Mouse (Mus musculus) ES-E14 (cell line): ENCODE data around the gene Tnfrsf25. TPM values are rescaled to one million over a fixed set of nuclear protein-coding genes. Genes with fewer than 3 reads are reported as not detected.

Experiments
- DNase-seq: peaks from one replicate; pipeline ENCODE4 v3.0.0-alpha.2; 2013; ENCODE audit warnings: low read depth, low spot score
- H3K27ac ChIP-seq: 2 replicates; pipeline ENCODE4 v1.5.1; 2012; ENCODE audit warnings: low read depth, mild to moderate bottlenecking, low read length, moderate library complexity, mixed read lengths; ENCODE audit not compliant: poor library complexity, insufficient read depth, severe bottlenecking
- H3K36me3 ChIP-seq: 2 replicates; pipeline ENCODE4 v1.6.1; 2012; ENCODE audit warnings: mild to moderate bottlenecking, low read length, moderate library complexity, mixed read lengths; ENCODE audit not compliant: control insufficient read depth, poor library complexity, insufficient read depth, severe bottlenecking
- H3K4me1 ChIP-seq, 2 experiments: fragments of 150-350 bp in 1 of 2; sonication (generic) in 1 of 2; 2 replicates each; pipeline ENCODE4 v1.6.1; 2012; ENCODE audit warnings: low read length in 2 of 2, mild to moderate bottlenecking in 1 of 2, mixed read lengths in 1 of 2; ENCODE audit not compliant: control insufficient read depth in 2 of 2, insufficient read depth in 2 of 2, poor library complexity in 1 of 2
- H3K4me3 ChIP-seq, 2 experiments: fragments of 150-350 bp in 1 of 2; sonication (generic) in 1 of 2; 2 replicates each; pipeline ENCODE4 v1.5.1; 2012; ENCODE audit warnings: low read length in 2 of 2, low read depth in 1 of 2, mild to moderate bottlenecking in 1 of 2, mixed read lengths in 1 of 2; ENCODE audit not compliant: insufficient read depth in 1 of 2, poor library complexity in 1 of 2, severe bottlenecking in 1 of 2
- H3K9ac ChIP-seq: 2 replicates; pipeline ENCODE4 v1.6.1; 2012; ENCODE audit warnings: low read depth, mild to moderate bottlenecking, low read length, mixed read lengths; ENCODE audit not compliant: poor library complexity, insufficient read depth, severe bottlenecking
- H3K9me3 ChIP-seq: fragments of 150-350 bp; sonication (generic); 2 replicates; pipeline ENCODE4 v1.6.1; 2012; ENCODE audit warnings: low read depth, mild to moderate bottlenecking, low read length; ENCODE audit not compliant: control insufficient read depth, insufficient read depth
- CHD2 ChIP-seq: IDR thresholded peaks from 2 replicates; pipeline ENCODE4 v1.6.1; 2014; ENCODE audit warnings: mild to moderate bottlenecking, low read depth, low read length, inconsistent platforms
- HCFC1 ChIP-seq: IDR thresholded peaks from 2 replicates; pipeline ENCODE4 v1.6.1; 2012; ENCODE audit warnings: low read length, inconsistent platforms, borderline replicate concordance; ENCODE audit not compliant: insufficient read depth
- MAFK ChIP-seq: IDR thresholded peaks from 2 replicates; pipeline ENCODE4 v1.6.1; 2014; ENCODE audit warnings: mild to moderate bottlenecking, low read depth, low read length, inconsistent platforms; ENCODE audit not compliant: insufficient read depth
- ZC3H11A ChIP-seq: IDR thresholded peaks from 2 replicates; pipeline ENCODE4 v1.6.1; 2012; ENCODE audit warnings: low read depth, mild to moderate bottlenecking, inconsistent platforms, low read length, borderline replicate concordance
- ZNF384 ChIP-seq: IDR thresholded peaks from 2 replicates; pipeline ENCODE4 v1.6.1; 2012; ENCODE audit warnings: low read depth, low read length, inconsistent platforms
- in situ Hi-C, 2 experiments: fragments of 600-800 bp; cut with MboI; formaldehyde crosslinking; loops; one replicate each; pipeline ENCODE4 v1.15.1; 2025; ENCODE audit warnings: low sequenced_read_pairs in 2 of 2, inconsistent platforms in 1 of 2; ENCODE audit not compliant: unreplicated experiment in 2 of 2
- total RNA-seq: library from RNA; depleted of rRNA; stranded (reverse); fragments of 300-350 nt; gene quantifications from 2 replicates; pipeline ENCODE4 v1.2.3, GENCODE M21; 2012

The Tnfrsf25 gene
- total RNA-seq, 1 experiment, result 3.8 TPM

GRCm38 (mm10) chr4:152103025-152103424 lies 12.7 kb upstream of the Tnfrsf25 start:
- no peak overlapping the region for H3K27ac ChIP-seq
- peaks cover 14 to 51% of the 10 kb centered on the region in 2 experiments for H3K4me1 ChIP-seq
- no peak overlapping the region for H3K4me3 ChIP-seq
- H3K9me3 ChIP-seq, result no peaks in the 10 kb centered on the region
- no peak overlapping the region for H3K9ac ChIP-seq
- TF ChIP-seq HCFC1 (no peak), ZNF384 (no peak), CHD2 (no peak), MAFK (no peak), ZC3H11A (no peak)
- DNase-seq, result no peak
- H3K36me3 ChIP-seq, result peaks cover 45% of the 10 kb centered on the region
- in situ Hi-C loops, result no loop called here

DNA sequence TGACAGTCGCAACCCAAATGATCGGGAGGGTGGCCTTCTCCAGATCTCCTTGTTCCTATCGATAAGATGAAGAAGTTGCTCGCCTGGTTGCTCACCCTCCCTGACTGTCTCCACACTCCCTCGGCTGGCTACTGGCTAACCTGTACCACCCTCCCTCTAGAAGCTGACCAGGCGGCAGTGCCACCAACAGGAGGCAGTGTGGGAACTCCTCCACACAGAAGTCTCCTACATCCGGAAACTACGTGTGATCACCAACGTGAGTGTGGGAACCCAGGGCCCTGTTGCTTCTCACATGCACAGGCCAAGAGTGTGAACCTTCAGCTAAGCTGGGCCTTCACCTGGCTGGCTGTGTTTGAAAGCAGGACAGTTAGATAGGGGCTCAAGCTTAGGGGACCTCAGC lies 9.0 kb upstream of the Tnfrsf25 start:
- Histone ChIP-seq H3K9ac (no peak overlapping the region), H3K36me3 (peaks cover 66% of the 10 kb centered on the region), H3K4me1 (peaks cover 8 to 34% of the 10 kb centered on the region in 2 experiments; a peak in 3 of 4 replicates), H3K9me3 (no peaks in the 10 kb centered on the region), H3K4me3 (no peak overlapping the region), H3K27ac (0 out of 2 replicates have a peak overlapping the region, but pooled peaks have one; percentile 13)
- DNase-seq, result no peak
- TF ChIP-seq ZNF384 (no peak), CHD2 (no peak), HCFC1 (no peak), MAFK (no peak), ZC3H11A (no peak)
- in situ Hi-C loops, result no loop called here

DNA sequence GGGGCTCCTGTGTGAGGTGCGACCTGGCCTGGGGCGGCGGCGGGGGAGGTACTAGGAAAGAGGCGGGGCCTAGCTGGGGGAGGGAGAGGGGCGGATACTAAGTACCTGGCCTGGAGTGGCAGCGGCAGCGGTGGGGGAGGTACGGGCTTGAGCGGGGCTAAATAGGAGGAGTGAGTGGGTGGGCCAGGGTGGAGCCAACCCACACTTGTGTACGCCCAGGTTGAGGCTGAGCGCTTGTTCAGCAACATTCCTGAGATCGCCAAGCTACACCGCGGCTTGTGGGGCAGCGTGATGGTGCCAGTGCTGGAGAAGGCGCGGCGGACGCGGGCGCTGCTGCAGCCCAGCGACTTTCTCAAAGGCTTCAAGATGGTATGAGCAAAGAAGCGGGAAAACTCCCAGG lies 8.2 kb upstream of the Tnfrsf25 start:
- no peaks in the 10 kb centered on the region for H3K9me3 ChIP-seq
- peaks cover 6 to 27% of the 10 kb centered on the region in 2 experiments; a peak in 3 of 4 replicates for H3K4me1 ChIP-seq
- H3K36me3 ChIP-seq, result peaks cover 65% of the 10 kb centered on the region
- in situ Hi-C loops, result no loop called here
- peak overlapping the region; percentile 4; the same call in 1 of the 2 replicates for H3K9ac ChIP-seq
- DNase-seq, result no peak
- no peak for TF ChIP-seq MAFK
- TF ChIP-seq ZNF384, result no peak
- TF ChIP-seq HCFC1, result no peak
- TF ChIP-seq CHD2, result no peak
- TF ChIP-seq ZC3H11A, result no peak
- peak overlapping the region; percentile 40 to 46; a peak in 3 of 4 replicates for H3K4me3 ChIP-seq
- no peak overlapping the region for H3K27ac ChIP-seq

DNA sequence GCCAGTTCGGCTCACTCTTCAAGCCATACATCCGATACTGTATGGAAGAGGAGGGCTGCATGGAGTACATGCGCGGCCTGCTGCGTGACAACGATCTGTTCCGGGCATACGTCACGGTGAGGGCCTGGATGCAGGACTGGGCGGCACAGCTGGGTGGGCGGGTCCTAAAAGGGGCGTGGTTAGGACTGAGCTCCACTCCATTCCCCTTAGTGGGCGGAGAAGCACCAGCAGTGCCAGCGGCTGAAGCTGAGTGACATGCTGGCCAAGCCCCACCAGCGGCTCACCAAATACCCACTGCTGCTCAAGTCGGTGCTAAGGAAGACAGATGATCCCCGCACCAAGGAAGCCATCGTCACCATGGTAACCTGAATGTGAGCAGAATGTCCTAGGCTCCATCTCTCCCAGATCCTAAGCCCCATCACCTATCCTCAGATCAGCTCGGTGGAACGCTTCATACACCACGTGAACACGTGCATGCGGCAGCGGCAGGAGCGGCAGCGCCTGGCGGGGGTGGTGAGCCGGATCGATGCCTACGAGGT lies 7.7 kb upstream of the Tnfrsf25 start:
- peak overlapping the region; percentile 4; the same call in 1 of the 2 replicates for H3K9ac ChIP-seq
- H3K36me3 ChIP-seq, result peaks cover 65% of the 10 kb centered on the region
- peaks cover 2 to 25% of the 10 kb centered on the region in 2 experiments; a peak in 2 of 4 replicates for H3K4me1 ChIP-seq
- TF ChIP-seq ZC3H11A (no peak), HCFC1 (no peak), ZNF384 (no peak), MAFK (no peak), CHD2 (no peak)
- peak; percentile 75 for DNase-seq
- H3K27ac ChIP-seq, result no peak overlapping the region
- in situ Hi-C loops, result no loop called here
- peak overlapping the region; percentile 40 to 46; a peak in 3 of 4 replicates for H3K4me3 ChIP-seq
- no peaks in the 10 kb centered on the region for H3K9me3 ChIP-seq

DNA sequence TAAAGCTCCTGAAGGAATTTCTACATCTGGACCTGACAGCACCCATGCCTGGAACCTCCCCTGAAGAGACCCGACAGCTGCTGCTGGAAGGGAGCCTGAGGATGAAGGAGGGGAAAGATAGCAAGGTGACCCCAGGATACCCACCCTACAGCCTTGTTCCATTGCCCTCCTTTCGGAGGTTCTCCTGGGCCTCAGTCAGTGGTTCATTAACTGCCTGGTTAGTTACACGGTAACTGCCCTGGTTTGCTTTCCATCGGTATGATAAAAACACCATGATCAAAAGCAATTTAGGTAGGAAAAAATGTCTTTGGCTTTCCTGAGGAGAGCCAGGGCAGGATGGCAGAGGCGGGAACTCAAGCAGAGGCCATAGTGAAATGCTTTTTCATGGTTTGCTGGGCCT lies 7.1 kb upstream of the Tnfrsf25 start:
- peaks cover 2 to 23% of the 10 kb centered on the region in 2 experiments; a peak in 2 of 4 replicates for H3K4me1 ChIP-seq
- no peak overlapping the region for H3K27ac ChIP-seq
- in situ Hi-C loops, result no loop called here
- H3K36me3 ChIP-seq, result peaks cover 62% of the 10 kb centered on the region
- no peaks in the 10 kb centered on the region for H3K9me3 ChIP-seq
- H3K4me3 ChIP-seq, result no peak overlapping the region
- TF ChIP-seq ZNF384, result no peak
- TF ChIP-seq CHD2, result no peak
- DNase-seq, result no peak
- H3K9ac ChIP-seq, result no peak overlapping the region
